Mouse (Mus musculus): ENCODE measurements around the gene Gm11983.

- no peak for TF ChIP-seq CTCF (IDR thresholded peaks at IDR 0.05; ENCODE audit: low read depth)
- TF ChIP-seq EP300 (IDR thresholded peaks at IDR 0.05; ENCODE audit: low read depth) = no peak
These were observed 24.7 kb upstream of the Gm11983 start for GRCm38 (mm10) chr11:6862185-6862584.
